Mouse (Mus musculus) embryonic facial prominence, embryonic 13.5 days (tissue): Measurements from ENCODE around the gene Lpar2. TPM values are rescaled to one million over a fixed set of nuclear protein-coding genes. Genes with fewer than 3 reads are reported as not detected.

Experiments
- ATAC-seq: fragments of 200-750 bp; cut with Nextera tagmentation; 2 replicates; pipeline ENCODE4 v1.8.0; 2017; ENCODE audit warnings: low read depth; ENCODE audit not compliant: insufficient number of reproducible peaks, insufficient read depth, low FRiP score, low TSS enrichment
- H3K27ac ChIP-seq: fragments of 300-500 bp; sonication (generic); 2 replicates; pipeline ENCODE4 v1.5.1; 2015; ENCODE audit warnings: moderate library complexity, mild to moderate bottlenecking, inconsistent platforms
- H3K27me3 ChIP-seq: fragments of 300-500 bp; sonication (generic); 2 replicates; pipeline ENCODE4 v1.6.1; 2015; ENCODE audit warnings: mild to moderate bottlenecking, inconsistent platforms
- H3K36me3 ChIP-seq: fragments of 300-500 bp; sonication (generic); 2 replicates; pipeline ENCODE4 v1.6.1; 2015; ENCODE audit warnings: mild to moderate bottlenecking, inconsistent platforms
- H3K4me1 ChIP-seq: fragments of 300-500 bp; sonication (generic); 2 replicates; pipeline ENCODE4 v1.6.1; 2015; ENCODE audit warnings: inconsistent platforms
- H3K4me2 ChIP-seq: fragments of 300-500 bp; sonication (generic); 2 replicates; pipeline ENCODE4 v1.6.1; 2015; ENCODE audit warnings: moderate library complexity, mild to moderate bottlenecking, inconsistent platforms
- H3K4me3 ChIP-seq: fragments of 300-500 bp; sonication (generic); 2 replicates; pipeline ENCODE4 v1.5.1; 2015; ENCODE audit warnings: mild to moderate bottlenecking, inconsistent platforms
- H3K9ac ChIP-seq: fragments of 300-500 bp; sonication (generic); 2 replicates; pipeline ENCODE4 v1.6.1; 2015; ENCODE audit warnings: mild to moderate bottlenecking, inconsistent platforms
- H3K9me3 ChIP-seq: fragments of 300-500 bp; sonication (generic); 2 replicates; pipeline ENCODE4 v1.6.1; 2016; ENCODE audit warnings: inconsistent platforms
- WGBS: fragments of 180-500 bp; shearing (Covaris S2); methylation state at CpG from one replicate; pipeline ENCODE4 v1.1.7; 2015; ENCODE audit warnings: mixed read lengths; 5-methylcytosine and 5-hydroxymethylcytosine counted together
- polyA plus RNA-seq: library from polyadenylated mRNA; unstranded; fragments of >200 nt; fragmentation: Nextera tagmentation; extraction: Ambion mirVana; gene quantifications from 2 replicates; pipeline ENCODE4 v1.2.1, GENCODE M21; 2015

Gene Lpar2
- polyA plus RNA-seq, 1 experiment from 2014 or later: 0.58 TPM

DNA sequence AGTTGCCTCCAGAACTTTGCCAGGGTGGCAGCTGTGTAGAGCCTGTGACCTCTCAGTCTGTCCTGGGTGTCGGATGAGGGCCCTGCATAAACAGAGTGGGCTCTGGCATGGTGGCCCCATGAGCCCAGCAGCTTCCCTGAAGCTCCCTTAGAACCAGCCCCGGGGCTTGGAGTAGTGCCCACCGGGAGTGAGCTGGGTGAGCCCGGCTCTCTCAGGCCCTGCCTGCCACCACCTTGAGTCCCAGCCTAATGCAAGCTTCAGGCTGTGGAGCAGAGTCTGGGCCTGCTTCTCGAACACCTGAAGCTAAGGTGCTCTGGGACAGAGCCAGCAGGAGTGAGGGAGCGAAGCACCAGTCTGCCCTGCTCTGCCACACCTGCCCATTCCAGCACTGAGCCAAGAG, 48.7 kb downstream of the Lpar2 start:
- Histone ChIP-seq H3K27me3 (peaks cover under 1% of the 10 kb centered on the region), H3K4me1 (no peaks in the 10 kb centered on the region), H3K4me2 (no peak overlapping the region), H3K9me3 (no peaks in the 10 kb centered on the region), H3K9ac (no peak overlapping the region), H3K4me3 (no peak overlapping the region), H3K27ac (no peak overlapping the region), H3K36me3 (no peaks in the 10 kb centered on the region)
- no peak for ATAC-seq
- 81% methylated on average over 6 of the region's 6 CpGs for WGBS

DNA sequence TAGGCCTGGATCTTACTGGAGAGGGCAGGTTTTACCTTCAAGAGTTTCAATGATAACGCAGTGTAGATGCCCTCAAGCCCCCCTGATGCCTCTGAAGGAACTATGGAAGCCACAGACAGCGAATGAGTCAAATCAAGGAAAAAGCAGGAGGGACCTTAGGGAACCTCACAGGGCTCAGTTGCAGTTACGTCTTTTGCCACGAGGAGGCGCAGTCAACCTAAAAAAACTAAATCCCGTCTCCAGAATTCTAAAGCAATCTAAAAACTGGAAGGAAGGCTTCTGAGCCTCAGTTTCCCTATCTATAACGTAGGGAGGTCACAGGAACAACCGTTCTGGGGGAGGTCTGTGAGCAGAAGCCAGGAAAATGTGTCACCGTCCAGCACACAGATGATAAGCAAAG, 51.9 kb downstream of the Lpar2 start:
- Histone ChIP-seq H3K27ac (no peak overlapping the region), H3K4me2 (no peak overlapping the region)

DNA sequence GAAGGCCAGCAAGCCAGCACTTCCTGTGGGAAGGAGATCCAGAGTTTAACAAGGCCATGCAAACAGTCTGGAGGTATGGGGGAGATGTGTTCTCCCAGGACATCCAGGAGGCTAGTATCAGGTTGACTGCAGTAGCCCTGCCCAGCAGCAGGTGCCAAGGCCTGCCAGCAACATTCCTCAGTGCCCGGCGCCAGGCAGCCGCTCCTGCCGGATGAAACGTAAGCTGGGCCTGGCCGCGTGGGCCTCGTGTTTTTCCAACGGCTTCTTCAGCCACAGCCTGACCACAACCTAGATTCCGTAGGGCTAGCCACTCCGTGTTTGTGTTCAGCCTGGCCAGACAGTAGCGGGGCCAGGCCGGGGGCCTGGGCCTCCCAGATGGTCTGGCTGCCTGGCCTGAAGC, 52.4 kb downstream of the Lpar2 start:
- Histone ChIP-seq H3K9me3 (no peaks in the 10 kb centered on the region), H3K36me3 (no peaks in the 10 kb centered on the region), H3K4me1 (no peaks in the 10 kb centered on the region), H3K4me2 (no peak overlapping the region), H3K27ac (no peak overlapping the region), H3K4me3 (no peak overlapping the region), H3K9ac (peak overlapping the region; percentile 11; the same call in 1 of the 2 replicates), H3K27me3 (peaks cover 38% of the 10 kb centered on the region)
- no peak for ATAC-seq
- 78% methylated on average over 13 of the region's 13 CpGs for WGBS

More for the DNA sequence above, 51.9 kb downstream of the Lpar2 start:
- Histone ChIP-seq H3K9ac (no peak overlapping the region), H3K36me3 (no peaks in the 10 kb centered on the region), H3K4me3 (no peak overlapping the region), H3K4me1 (no peaks in the 10 kb centered on the region), H3K27me3 (peaks cover 33% of the 10 kb centered on the region), H3K9me3 (no peaks in the 10 kb centered on the region)
- ATAC-seq: no peak
- 12% methylated on average over 9 of the region's 9 CpGs for WGBS

DNA sequence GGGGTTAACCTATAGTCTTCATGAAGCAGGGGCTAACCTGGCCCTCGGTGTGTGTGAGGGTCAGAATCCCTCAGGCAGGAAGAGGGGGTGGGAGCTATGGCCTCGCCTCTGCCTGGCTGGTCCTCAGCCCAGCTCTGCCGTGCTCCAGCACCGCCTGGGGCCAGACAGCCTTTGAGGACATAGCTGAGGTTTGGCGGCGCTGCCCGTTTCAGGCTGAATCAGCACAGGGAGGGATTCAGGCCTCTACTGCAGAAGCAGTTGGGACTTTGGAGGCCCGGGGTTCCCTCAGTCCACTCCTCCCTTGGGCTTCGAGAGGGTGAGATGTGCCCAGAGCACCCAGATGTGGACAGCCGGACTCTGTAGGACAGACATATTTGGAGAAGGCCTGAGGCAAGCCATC, 53.9 kb downstream of the Lpar2 start:
- ATAC-seq: no peak
- Histone ChIP-seq H3K9me3 (no peaks in the 10 kb centered on the region), H3K27me3 (peaks cover 53% of the 10 kb centered on the region), H3K4me3 (no peak overlapping the region), H3K4me1 (peaks cover 3% of the 10 kb centered on the region), H3K9ac (0 out of 2 replicates have a peak overlapping the region, but pooled peaks have one; percentile 16), H3K27ac (no peak overlapping the region), H3K36me3 (no peaks in the 10 kb centered on the region), H3K4me2 (no peak overlapping the region)
- WGBS: 28% methylated on average over 10 of the region's 10 CpGs

DNA sequence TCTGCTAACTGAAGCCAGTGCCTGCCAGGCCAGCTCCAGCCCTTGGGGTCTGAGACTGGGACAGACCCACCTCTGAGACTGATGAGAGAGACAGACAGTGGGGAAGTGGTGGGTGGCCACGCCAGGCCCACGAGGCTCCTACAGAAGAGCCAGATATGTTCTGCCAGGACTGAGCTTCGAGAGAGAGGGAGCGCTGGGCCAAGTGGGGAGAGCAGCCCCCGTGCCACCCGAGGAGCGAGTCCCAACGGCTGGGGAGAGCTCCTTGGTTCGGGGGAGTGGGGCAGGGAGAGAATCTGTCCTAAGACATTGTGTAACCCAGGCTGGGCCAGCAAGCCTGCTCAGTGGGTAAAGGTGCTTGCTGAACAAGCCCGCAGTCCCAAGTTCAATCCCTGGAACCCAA, 54.7 kb downstream of the Lpar2 start:
- no peaks in the 10 kb centered on the region for H3K36me3 ChIP-seq
- H3K4me1 ChIP-seq: peaks cover 12% of the 10 kb centered on the region
- H3K9me3 ChIP-seq: no peaks in the 10 kb centered on the region
- ATAC-seq: no peak
- no peak overlapping the region for H3K4me2 ChIP-seq
- WGBS: 70% methylated on average over 10 of the region's 10 CpGs
- H3K27ac ChIP-seq: no peak overlapping the region
- H3K27me3 ChIP-seq: peaks cover 61% of the 10 kb centered on the region
- 0 out of 2 replicates have a peak overlapping the region, but pooled peaks have one; percentile 16 for H3K9ac ChIP-seq
- H3K4me3 ChIP-seq: no peak overlapping the region

DNA sequence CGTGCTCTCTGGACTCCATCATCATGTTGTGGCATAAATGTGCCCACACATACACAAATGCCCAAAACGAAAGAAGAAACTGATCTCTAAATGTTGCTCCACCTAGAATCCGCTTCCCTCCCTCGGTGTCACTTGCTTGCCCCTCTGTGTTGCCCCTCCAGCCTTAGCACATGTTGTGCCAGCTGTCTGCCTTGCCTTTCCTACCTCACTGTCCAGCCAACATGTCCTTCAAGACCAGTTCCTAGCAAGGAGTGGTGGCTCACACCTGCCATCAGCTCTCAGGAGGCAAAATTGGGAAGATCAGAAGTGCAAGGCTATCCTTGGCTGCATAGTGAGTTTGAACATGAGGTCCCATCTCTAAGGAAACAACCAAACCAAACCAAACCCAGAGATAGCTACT, 55.2 kb downstream of the Lpar2 start:
- Histone ChIP-seq H3K9me3 (no peaks in the 10 kb centered on the region), H3K4me3 (no peak overlapping the region), H3K27ac (no peak overlapping the region), H3K36me3 (no peaks in the 10 kb centered on the region), H3K27me3 (peaks cover 66% of the 10 kb centered on the region), H3K4me1 (peaks cover 16% of the 10 kb centered on the region), H3K4me2 (no peak overlapping the region), H3K9ac (no peak overlapping the region)
- no peak for ATAC-seq
- WGBS: 90% methylated on average over 4 of the region's 4 CpGs

DNA sequence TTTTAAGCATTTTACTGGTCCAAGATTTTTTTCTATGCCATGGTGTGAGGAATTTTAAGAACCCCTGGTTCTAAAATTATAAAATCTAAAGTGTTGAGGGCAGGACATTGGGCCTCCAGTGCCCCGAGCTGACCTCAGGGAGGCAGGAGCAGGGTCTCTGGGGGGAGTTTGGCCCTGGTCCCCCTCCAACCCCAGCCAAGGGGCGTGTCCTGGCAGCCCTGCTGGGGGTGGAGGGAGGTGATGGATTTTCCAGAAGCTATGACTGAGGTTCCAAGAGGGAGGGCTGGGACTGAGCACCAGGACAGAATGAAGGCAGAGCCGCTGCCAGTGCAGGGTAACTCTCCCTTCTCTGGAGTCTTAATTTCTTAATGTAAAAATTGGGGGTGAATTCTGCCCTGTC, 55.8 kb downstream of the Lpar2 start:
- H3K9ac ChIP-seq: no peak overlapping the region
- peaks cover 72% of the 10 kb centered on the region for H3K27me3 ChIP-seq
- peaks cover 22% of the 10 kb centered on the region for H3K4me1 ChIP-seq
- 53% methylated on average over 3 of the region's 3 CpGs for WGBS
- no peaks in the 10 kb centered on the region for H3K36me3 ChIP-seq
- H3K9me3 ChIP-seq: no peaks in the 10 kb centered on the region
- no peak overlapping the region for H3K27ac ChIP-seq
- H3K4me2 ChIP-seq: no peak overlapping the region
- no peak for ATAC-seq
- H3K4me3 ChIP-seq: no peak overlapping the region

DNA sequence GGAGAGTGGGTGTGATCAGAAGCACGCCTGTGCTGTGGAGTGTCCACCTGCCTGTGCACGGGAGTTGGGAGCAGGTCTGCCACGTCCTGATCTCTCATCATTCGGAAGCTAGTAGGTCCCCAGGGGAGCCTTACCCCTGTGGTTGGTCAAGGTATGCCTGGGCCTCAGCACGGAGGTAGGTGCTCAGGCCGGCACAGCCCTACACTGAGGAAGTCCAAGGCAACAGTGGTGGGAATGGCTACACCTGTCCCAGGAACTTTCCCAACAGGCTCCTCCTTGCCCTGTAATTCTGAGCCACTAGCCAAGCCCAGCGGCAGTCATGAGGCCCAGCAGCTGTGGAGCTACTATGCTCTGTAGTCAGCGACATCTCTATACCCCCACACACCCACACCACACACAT, 57.4 kb downstream of the Lpar2 start:
- peaks cover 25% of the 10 kb centered on the region for H3K4me1 ChIP-seq
- no peaks in the 10 kb centered on the region for H3K9me3 ChIP-seq
- WGBS: 54% methylated on average over 8 of the region's 8 CpGs
- H3K36me3 ChIP-seq: no peaks in the 10 kb centered on the region
- H3K9ac ChIP-seq: no peak overlapping the region
- H3K4me3 ChIP-seq: no peak overlapping the region
- H3K27me3 ChIP-seq: peaks cover 89% of the 10 kb centered on the region
- H3K4me2 ChIP-seq: no peak overlapping the region
- ATAC-seq: no peak
- no peak overlapping the region for H3K27ac ChIP-seq

Other genes starting within 250 kb of the Lpar2 start
- gene Zfp868, start 196.9 kb upstream of the Lpar2 start, polyA plus RNA-seq: 27.6 and 30.4 TPM in 2 replicates
- gene Zfp964, start 167.9 kb upstream of the Lpar2 start, polyA plus RNA-seq: 2.6 and 3.8 TPM in 2 replicates
- gene Zfp869, start 111.7 kb upstream of the Lpar2 start, polyA plus RNA-seq: 31.0 and 32.6 TPM in 2 replicates
- 6.9 and 8.9 TPM in 2 replicates for gene Zfp963, start 72.5 kb upstream of the Lpar2 start, polyA plus RNA-seq
- not detected in 2 replicates for gene Gm20422, start 47.5 kb upstream of the Lpar2 start, polyA plus RNA-seq
- gene Atp13a1, start 31.3 kb upstream of the Lpar2 start, polyA plus RNA-seq: 46.5 and 48.1 TPM in 2 replicates
- gene Zfp866, start 31.3 kb upstream of the Lpar2 start, polyA plus RNA-seq: 39.4 and 41.6 TPM in 2 replicates
- gene Gmip, start 13.8 kb upstream of the Lpar2 start, polyA plus RNA-seq: 10.3 and 11.0 TPM in 2 replicates
- 8.7 and 9.7 TPM in 2 replicates for gene Pbx4, start 10.1 kb downstream of the Lpar2 start, polyA plus RNA-seq
- gene Cilp2, start 65.3 kb downstream of the Lpar2 start, polyA plus RNA-seq: 0.96 and 1.1 TPM in 2 replicates
- 4.5 and 4.7 TPM in 2 replicates for gene Tssk6, start 79.8 kb downstream of the Lpar2 start, polyA plus RNA-seq
- 178 and 184 TPM in 2 replicates for gene Ndufa13, start 80.1 kb downstream of the Lpar2 start, polyA plus RNA-seq
- 3.6 TPM in 2 replicates for gene Yjefn3, start 80.3 kb downstream of the Lpar2 start, polyA plus RNA-seq
- gene Gatad2a, start 174.0 kb downstream of the Lpar2 start, polyA plus RNA-seq: 35.5 and 35.6 TPM in 2 replicates
- gene Mau2, start 220.3 kb downstream of the Lpar2 start, polyA plus RNA-seq: 60.3 and 63.7 TPM in 2 replicates
- gene Sugp1, start 220.4 kb downstream of the Lpar2 start, polyA plus RNA-seq: 51.1 and 56.5 TPM in 2 replicates